Mouse (Mus musculus): ENCODE data around the gene BC035044. TPM values are rescaled to one million over a fixed set of nuclear protein-coding genes. Genes with fewer than 3 reads are reported as not detected.
"Not testable (repeated sequence)": the region's sequence is repeated elsewhere in the genome, so short reads cannot be mapped to it uniquely, and the experiment has no call there.

Gene BC035044
- total RNA-seq, 2 experiments from 2014 or later = 1.6 to 1.7 TPM

- no peak for DNase-seq (ENCODE audit: low spot score in 2 of 2)
Observed at GRCm38 (mm10) chr6:128836191-128836954, 54.6 kb downstream of the BC035044 start.

GRCm38 (mm10) chr6:128835571-128835970, 55.4 kb downstream of the BC035044 start:
- DNase-seq (ENCODE audit: low spot score in 2 of 2) = no peak

DNA sequence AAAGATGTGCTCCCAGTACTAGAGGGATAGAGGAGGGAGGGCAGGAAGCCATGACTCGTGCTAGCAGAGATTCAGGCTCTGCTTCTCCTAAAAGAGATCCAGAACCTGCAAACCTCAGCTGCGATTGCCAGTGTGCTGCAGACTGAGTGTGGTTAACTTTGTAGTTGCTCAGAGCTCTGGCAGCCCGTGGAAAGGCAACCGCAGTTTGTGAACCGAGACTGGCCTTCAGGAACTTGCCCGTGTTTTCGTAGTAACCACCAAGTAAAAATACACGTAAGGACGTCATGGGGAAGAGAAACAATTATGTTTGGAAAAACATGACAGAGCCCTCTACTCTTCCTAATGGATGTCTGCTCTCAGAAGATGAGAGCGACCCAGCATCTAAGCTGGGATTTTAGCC, 57.9 kb downstream of the BC035044 start:
- DNase-seq (ENCODE audit: low spot score in 2 of 2) = no peak

DNA sequence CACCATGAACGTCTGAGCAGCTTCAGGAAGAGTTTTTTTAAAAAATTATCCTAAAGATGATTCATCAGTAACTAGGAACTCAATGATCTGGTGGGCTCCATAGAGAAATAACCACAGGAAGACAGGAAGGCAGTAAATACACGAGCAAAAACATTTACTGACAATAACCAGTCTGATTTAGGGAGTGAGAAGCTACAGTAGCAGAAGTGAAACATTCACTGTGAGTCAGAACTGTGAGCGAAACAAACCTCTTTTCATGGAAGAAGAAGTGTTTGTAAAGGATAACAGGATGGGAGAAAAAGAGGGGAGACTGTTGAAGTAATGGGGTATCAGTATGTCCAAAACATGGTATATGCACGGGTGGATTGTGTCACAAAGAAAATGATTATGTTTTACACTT, 61.1 kb downstream of the BC035044 start:
- DNase-seq (ENCODE audit: low spot score in 2 of 2) = no peak

DNA sequence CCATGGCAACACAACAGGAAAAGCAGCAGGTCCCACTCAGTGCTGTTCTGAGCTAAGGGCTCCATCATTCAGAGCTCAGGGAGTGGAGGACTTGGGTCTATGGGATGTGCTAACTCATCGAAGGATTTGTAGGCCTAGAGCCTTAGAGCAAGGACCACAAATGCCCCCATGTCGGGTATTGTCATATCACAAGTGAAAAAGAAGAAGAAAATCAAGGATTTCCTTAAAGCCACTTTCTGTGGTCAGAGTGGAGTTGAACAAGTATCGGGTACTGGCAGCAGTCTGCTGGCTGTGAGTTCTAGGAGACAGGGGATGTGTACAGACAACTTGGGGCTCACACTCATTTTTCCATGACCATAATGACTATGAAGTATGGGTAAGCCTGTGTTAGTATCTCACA, 64.1 kb downstream of the BC035044 start:
- DNase-seq (ENCODE audit: low spot score in 2 of 2) = no peak

DNA sequence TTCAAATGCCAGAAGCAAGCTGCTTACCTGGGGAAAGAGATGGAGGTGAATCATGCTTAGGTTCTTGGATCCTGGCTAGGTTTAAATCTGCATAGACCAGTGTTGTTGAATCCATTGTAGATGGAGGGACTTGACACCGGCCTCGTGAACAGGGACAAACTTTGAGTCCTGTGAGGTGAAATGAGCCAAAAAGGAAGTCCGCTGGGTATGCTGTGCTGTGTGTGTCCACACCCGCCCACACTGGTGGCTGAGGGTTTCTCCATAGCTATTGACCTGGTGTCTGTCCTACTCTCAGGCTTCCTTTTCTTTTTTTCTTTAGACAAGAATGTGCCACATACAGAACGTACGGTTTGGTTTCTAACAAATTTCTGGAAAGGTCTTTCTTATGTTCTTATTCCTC, 64.8 kb downstream of the BC035044 start, which contains the start of the genes Gm44511 and Klrb1b:
Gene Gm44511, minus strand, starts transcription at position 184 of the 400 bp plus-strand sequence.
Gene Klrb1b, minus strand, starts transcription at position 200 of the 400 bp plus-strand sequence.
- DNase-seq (ENCODE audit: low spot score in 2 of 2) = no peak

- no peak for DNase-seq (ENCODE audit: low spot score in 2 of 2)
Observed at GRCm38 (mm10) chr6:128818083-128818802, 72.7 kb downstream of the BC035044 start.

- peak in 1 of 2 experiments; percentile 30 for DNase-seq (ENCODE audit: low spot score in 2 of 2)
Observed at GRCm38 (mm10) chr6:128808532-128808931, 82.4 kb downstream of the BC035044 start.

- no peak for DNase-seq (ENCODE audit: low spot score in 2 of 2)
Observed at GRCm38 (mm10) chr6:128807021-128807420, 83.9 kb downstream of the BC035044 start.

GRCm38 (mm10) chr6:128804823-128805640, 85.9 kb downstream of the BC035044 start:
- peak; percentile 55 to 68 for DNase-seq (ENCODE audit: low spot score in 2 of 2)

DNA sequence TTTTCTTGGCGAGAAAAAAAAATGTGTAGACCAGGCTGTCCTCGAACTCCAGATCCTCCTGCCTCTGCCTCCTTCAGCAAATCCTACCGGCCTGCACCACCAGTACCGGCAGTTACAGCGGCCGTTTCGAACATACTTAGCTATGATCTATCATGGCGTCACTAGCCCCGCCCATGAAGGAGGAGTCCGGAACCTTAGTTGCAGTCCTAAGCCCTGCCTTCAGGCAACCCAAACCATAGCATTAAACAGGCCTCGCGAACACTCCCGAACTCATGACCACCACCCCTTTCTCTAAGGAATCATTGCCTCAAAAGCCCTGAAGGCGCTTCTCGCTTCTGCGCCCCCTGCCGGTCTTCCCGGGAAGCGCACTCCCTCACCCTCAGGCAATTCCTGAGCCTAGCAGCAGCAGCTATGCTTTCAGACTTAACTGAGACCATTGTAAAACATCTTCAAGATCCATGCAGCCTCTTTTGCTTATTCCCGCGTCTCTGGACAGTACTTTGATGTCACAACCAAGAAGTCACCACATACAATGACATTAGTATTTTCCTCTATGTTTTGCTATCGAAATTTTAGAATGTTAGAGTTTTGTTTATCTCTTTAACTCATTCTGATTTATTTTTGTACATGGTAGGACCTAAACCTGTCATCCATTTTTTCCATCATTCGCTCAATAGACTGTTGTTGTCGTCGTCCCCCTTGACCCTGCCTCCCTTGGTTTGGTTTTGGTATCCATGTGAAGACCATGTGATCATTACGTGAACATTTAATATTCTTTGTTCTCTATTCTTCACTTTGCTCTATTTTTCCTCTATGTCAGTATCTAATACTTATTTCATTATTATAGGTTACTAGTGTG, 87.7 kb downstream of the BC035044 start:
- DNase-seq (ENCODE audit: low spot score in 2 of 2) = peak; percentile 96 to 97

GRCm38 (mm10) chr6:128802557-128802956, 88.4 kb downstream of the BC035044 start:
- no peak for DNase-seq (ENCODE audit: low spot score in 2 of 2)

- not testable (repeated sequence) for DNase-seq (ENCODE audit: low spot score in 2 of 2)
Observed at GRCm38 (mm10) chr6:128800696-128801095, 90.2 kb downstream of the BC035044 start.

DNA sequence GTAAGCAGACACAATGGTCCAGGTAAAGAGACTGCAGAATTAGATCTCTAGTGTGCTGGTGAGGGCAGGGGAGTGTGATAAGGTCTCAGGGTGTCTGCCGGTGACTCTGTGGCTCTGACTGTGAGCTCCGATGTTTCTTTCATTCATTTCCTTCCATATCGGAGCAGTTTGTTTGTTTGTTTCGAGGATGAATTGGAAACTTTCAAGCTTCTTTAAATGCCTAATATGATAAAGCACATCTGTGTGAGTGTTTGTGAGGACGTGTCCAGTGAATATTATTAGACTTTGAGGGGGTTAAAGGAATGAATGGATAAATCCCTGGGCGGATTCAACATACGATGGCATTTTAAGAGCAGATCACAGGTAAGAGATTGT, 91.0 kb downstream of the BC035044 start:
- DNase-seq (ENCODE audit: low spot score in 2 of 2) = no peak

DNA sequence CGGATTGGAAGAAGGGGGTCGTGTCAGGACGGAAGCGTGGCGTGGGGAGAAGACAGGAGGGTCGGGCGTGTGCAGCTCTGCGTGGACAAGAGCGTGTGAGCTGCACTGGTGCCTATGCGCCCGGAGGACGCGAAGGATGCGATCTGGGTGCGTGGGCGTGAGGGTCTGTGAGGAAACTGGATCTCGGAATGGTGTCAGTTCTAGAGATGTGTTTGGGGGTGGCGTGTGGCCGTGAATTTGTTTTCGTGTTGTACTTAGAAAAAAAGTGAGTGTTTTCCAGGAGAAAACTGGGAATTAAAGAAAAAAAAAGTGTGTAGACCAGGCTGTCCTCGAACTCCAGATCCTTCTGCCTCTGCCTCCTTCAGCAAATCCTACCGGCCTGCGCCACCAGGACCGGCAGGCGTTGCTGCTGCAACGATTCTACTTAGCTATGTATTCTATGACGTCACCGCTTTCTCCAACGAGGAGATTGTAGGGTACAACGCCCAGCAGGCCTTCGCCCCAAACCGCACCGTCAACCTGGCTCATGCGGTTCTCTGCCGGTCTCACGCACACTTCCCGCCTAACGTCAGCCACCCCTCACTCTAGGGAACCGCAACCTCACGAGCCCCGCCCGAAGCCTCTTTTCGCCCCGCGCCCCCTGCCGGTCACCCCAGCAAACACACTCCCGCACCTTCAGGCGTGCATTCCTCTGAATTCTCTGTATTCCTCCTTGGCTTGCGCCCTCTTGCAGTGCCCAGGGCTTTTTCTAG, 91.6 kb downstream of the BC035044 start:
- peak; percentile 91 for DNase-seq (ENCODE audit: low spot score in 2 of 2)

Small RNA genes within 50 kb of the gene (microRNA-seq; reads per million reads assigned to microRNA genes)
- 0 reads per million in 2 experiments for gene Gm27336

Other genes with a start within 250 kb of the BC035044 start
- gene Clec2h, start 228.7 kb downstream of the BC035044 start, total RNA-seq (2021) = not detected
- 1 to 10 TPM; 4.0 to 6.0 TPM for gene Klrb1, start 168.1 kb downstream of the BC035044 start, total RNA-seq (2021)
- under 1 TPM in 1 of 2 experiments, not detected in 1; 0.20 TPM for gene Klrb1c, start 101.9 kb downstream of the BC035044 start, total RNA-seq (2021)
- not detected for gene Gm44511, start 64.8 kb downstream of the BC035044 start, total RNA-seq (2021)
- gene Klrb1b, start 64.8 kb downstream of the BC035044 start, total RNA-seq (2021) = not detected
- not detected for gene Clec2i, start 3.5 kb downstream of the BC035044 start, total RNA-seq (2021)
- not detected for gene Clec2g, start 43.3 kb upstream of the BC035044 start, total RNA-seq (2021)
- gene Klrb1f, start 154.8 kb upstream of the BC035044 start, total RNA-seq (2021) = not detected
- gene Clec2e, start 209.8 kb upstream of the BC035044 start, total RNA-seq (2021) = not detected